Comparison of ENCODE assay signal across 10 mouse cellular contexts in genomic region chr3:103393283-103394060, GRCm38 (mm10).
DNase-seq lines count a peak whose midpoint lies in the region; ATAC-seq and TF ChIP-seq lines count a peak whose summit lies in the region.
"Had no signal": no experiment of that assay in that cellular context is flagged by ENCODE, and none has a peak within 500 bp of the region (broad histone marks: within the 10 kb centered on the region; RNA-seq: fewer than 3 reads in every experiment).

No protein-coding gene starts in this region.

- H3K9ac ChIP-seq in lung, embryonic 14.5 days: no peak overlapping the region
- no peak overlapping the region for H3K9ac ChIP-seq in forebrain, embryonic 11.5 days (ENCODE audit: low read length)
- no peak overlapping the region for H3K9ac ChIP-seq in stomach, embryonic 14.5 days (replicated peaks; ENCODE audit: low read depth, low read length)

- ATAC-seq in lung, embryonic 14.5 days (ENCODE audit: insufficient read depth): peak; percentile 66; the same call in 1 of the 2 replicates
- 0 out of 2 replicates have a peak, but pooled peaks have one; percentile 36 for ATAC-seq in forebrain, embryonic 11.5 days (replicated peaks; ENCODE audit: low FRiP score)
- ATAC-seq in stomach, embryonic 14.5 days (ENCODE audit: insufficient number of reproducible peaks, insufficient read depth, low FRiP score, low read depth): peak; percentile 65; the same call in 1 of the 2 replicates

- peak; percentile 23; the same call in 1 of the 2 replicates for TF ChIP-seq CTCF in lung, embryonic 14.5 days (IDR thresholded peaks at IDR 0.05; ENCODE audit: low read depth)

- no peaks in the 10 kb centered on the region for H3K4me1 ChIP-seq in lung, embryonic 14.5 days (ENCODE audit: insufficient read depth)
- no peaks in the 10 kb centered on the region for H3K4me1 ChIP-seq in forebrain, embryonic 11.5 days (replicated peaks; ENCODE audit: control insufficient read depth, insufficient read depth, low read length)
- peaks cover 11% of the 10 kb centered on the region for H3K4me1 ChIP-seq in limb, embryonic 10.5 days
- no peaks in the 10 kb centered on the region for H3K4me1 ChIP-seq in stomach, embryonic 14.5 days (ENCODE audit: control insufficient read depth, insufficient read depth, low read length)

- DNase-seq in lung, embryonic 14.5 days: no peak
- DNase-seq in lung, postnatal 25 days (ENCODE audit: low spot score): no peak
- peak; percentile 52 for DNase-seq in forebrain, embryonic 11.5 days (ENCODE audit: low spot score)
- no peak for DNase-seq in limb, embryonic 10.5 days (ENCODE audit: low spot score)
- no peak for DNase-seq in spleen, postnatal 4 days (ENCODE audit: low spot score in 2 of 2)
- DNase-seq in B cell, adult 2 months: no peak
- no peak for DNase-seq in frontal cortex, adult 2 months (ENCODE audit: extremely low spot score in 1 of 2, low spot score in 1 of 2)

- no peak overlapping the region for H3K27ac ChIP-seq in lung, embryonic 14.5 days (ENCODE audit: low read depth)
- no peak overlapping the region for H3K27ac ChIP-seq in forebrain, embryonic 11.5 days (ENCODE audit: low read depth, low read length)
- peak overlapping the region; percentile 63 for H3K27ac ChIP-seq in limb, embryonic 10.5 days
- no peak overlapping the region for H3K27ac ChIP-seq in stomach, embryonic 14.5 days (ENCODE audit: low read length)

- H3K4me3 ChIP-seq in lung, embryonic 14.5 days (ENCODE audit: low read depth, low read length): no peak overlapping the region
- H3K4me3 ChIP-seq in forebrain, embryonic 11.5 days (ENCODE audit: low read depth, low read length): no peak overlapping the region
- H3K4me3 ChIP-seq in limb, embryonic 10.5 days: no peak overlapping the region
- no peak overlapping the region for H3K4me3 ChIP-seq in stomach, embryonic 14.5 days (ENCODE audit: low read depth, low read length)

- WGBS in lung, embryonic 14.5 days: 77% methylated on average over 14 of the region's 14 CpGs
- 82% methylated on average over 14 of the region's 14 CpGs for WGBS in forebrain, embryonic 11.5 days
- 83% methylated on average over 14 of the region's 14 CpGs for WGBS in limb, embryonic 10.5 days
- WGBS in stomach, embryonic 14.5 days: 86% methylated on average over 14 of the region's 14 CpGs

- no peaks in the 10 kb centered on the region for H3K27me3 ChIP-seq in lung, embryonic 14.5 days (ENCODE audit: insufficient read depth, low read length)
- H3K27me3 ChIP-seq in forebrain, embryonic 11.5 days (ENCODE audit: control insufficient read depth, insufficient read depth, low read length): no peaks in the 10 kb centered on the region
- H3K27me3 ChIP-seq in limb, embryonic 10.5 days (ENCODE audit: low read depth, poor library complexity, severe bottlenecking): no peaks in the 10 kb centered on the region
- H3K27me3 ChIP-seq in stomach, embryonic 14.5 days (ENCODE audit: control insufficient read depth, insufficient read depth, low read length): no peaks in the 10 kb centered on the region
- H3K27me3 ChIP-seq: Patski had no signal

- no peaks in the 10 kb centered on the region for H3K36me3 ChIP-seq in lung, embryonic 14.5 days (ENCODE audit: insufficient read depth)
- no peaks in the 10 kb centered on the region for H3K36me3 ChIP-seq in forebrain, embryonic 11.5 days (ENCODE audit: control insufficient read depth, insufficient read depth, low read length)
- H3K36me3 ChIP-seq in limb, embryonic 10.5 days: no peaks in the 10 kb centered on the region
- H3K36me3 ChIP-seq in stomach, embryonic 14.5 days (ENCODE audit: control insufficient read depth, insufficient read depth, low read length): no peaks in the 10 kb centered on the region

- H3K9me3 ChIP-seq in lung, embryonic 14.5 days (ENCODE audit: low read depth, low read length): no peaks in the 10 kb centered on the region
- no peaks in the 10 kb centered on the region for H3K9me3 ChIP-seq in forebrain, embryonic 11.5 days (ENCODE audit: control insufficient read depth, low read length)
- no peaks in the 10 kb centered on the region for H3K9me3 ChIP-seq in limb, embryonic 10.5 days (replicated peaks)
- no peaks in the 10 kb centered on the region for H3K9me3 ChIP-seq in stomach, embryonic 14.5 days (ENCODE audit: control insufficient read depth, low read depth, low read length)
- H3K9me3 ChIP-seq: megakaryocyte, embryonic 14.5 days had no signal

- no peak overlapping the region for H3K4me2 ChIP-seq in lung, embryonic 14.5 days
- no peak overlapping the region for H3K4me2 ChIP-seq in forebrain, embryonic 11.5 days (ENCODE audit: low read depth, low read length, severe bottlenecking)
- H3K4me2 ChIP-seq in stomach, embryonic 14.5 days (replicated peaks; ENCODE audit: low read depth, low read length): no peak overlapping the region
